Mouse (Mus musculus) MEL (cell line): ENCODE measurements around the gene Sepsecs.

Experiments used
- CHD1 ChIP-seq: IDR thresholded peaks from 2 replicates; pipeline ENCODE4 v1.6.1; 2012; ENCODE audit warnings: low read depth, mild to moderate bottlenecking, inconsistent platforms, low read length, improper control_type of control experiment
- CTCF ChIP-seq, 3 experiments: IDR thresholded peaks in 2 of 3; conservative IDR thresholded peaks in 1 of 3; 2 replicates each; pipeline ENCODE4 v1.5.1; 2011 to 2012; ENCODE audit warnings: low read length in 3 of 3, low read depth in 2 of 3, mild to moderate bottlenecking in 2 of 3, improper control_type of control experiment in 1 of 3, inconsistent platforms in 1 of 3, mixed read lengths in 1 of 3, moderate library complexity in 1 of 3; ENCODE audit not compliant: control insufficient read depth in 1 of 3, insufficient read depth in 1 of 3, poor library complexity in 1 of 3, severe bottlenecking in 1 of 3
- ETS1 ChIP-seq: IDR thresholded peaks from 2 replicates; pipeline ENCODE4 v1.6.1; 2012; ENCODE audit warnings: low read depth, mild to moderate bottlenecking, inconsistent platforms, low read length, improper control_type of control experiment, moderate library complexity
- GATA1 ChIP-seq: IDR thresholded peaks from 2 replicates; pipeline ENCODE4 v1.6.1; 2011; ENCODE audit warnings: low read depth, low read length, improper control_type of control experiment
- MYC ChIP-seq: IDR thresholded peaks from 2 replicates; pipeline ENCODE4 v1.6.1; 2011; ENCODE audit warnings: low read depth, mild to moderate bottlenecking, low read length, improper control_type of control experiment, moderate library complexity
- NRF1 ChIP-seq: IDR thresholded peaks from 2 replicates; pipeline ENCODE4 v1.6.1; 2014; ENCODE audit warnings: low read depth, mild to moderate bottlenecking, inconsistent platforms, low read length, improper control_type of control experiment, moderate library complexity; ENCODE audit not compliant: poor library complexity, insufficient read depth, severe bottlenecking
- POLR2A ChIP-seq, 2 experiments: IDR thresholded peaks; 2 replicates each; pipeline ENCODE4 v1.6.1; 2011 to 2012; ENCODE audit warnings: low read length in 2 of 2, mild to moderate bottlenecking in 2 of 2, control low read depth in 1 of 2, improper control_type of control experiment in 1 of 2, low read depth in 1 of 2, moderate library complexity in 1 of 2; ENCODE audit not compliant: control insufficient read depth in 1 of 2, insufficient read depth in 1 of 2, poor library complexity in 1 of 2
- POLR2AphosphoS5 ChIP-seq: IDR thresholded peaks from 2 replicates; pipeline ENCODE4 v1.6.1; 2012; ENCODE audit warnings: low read depth, borderline replicate concordance, mild to moderate bottlenecking, inconsistent platforms, low read length, moderate library complexity, mixed read lengths
- RCOR1 ChIP-seq: IDR thresholded peaks from 2 replicates; pipeline ENCODE4 v1.6.1; 2012; ENCODE audit warnings: low read depth, mild to moderate bottlenecking, inconsistent platforms, low read length, improper control_type of control experiment
- SIN3A ChIP-seq: IDR thresholded peaks from 2 replicates; pipeline ENCODE4 v1.6.1; 2012; ENCODE audit warnings: low read length, improper control_type of control experiment, inconsistent platforms
- USF2 ChIP-seq, 2 experiments: IDR thresholded peaks; 2 replicates each; pipeline ENCODE4 v1.6.1; 2011 to 2012; ENCODE audit warnings: improper control_type of control experiment in 2 of 2, low read length in 2 of 2, borderline replicate concordance in 1 of 2, inconsistent platforms in 1 of 2, low read depth in 1 of 2, mild to moderate bottlenecking in 1 of 2; ENCODE audit not compliant: insufficient read depth in 1 of 2
- ZC3H11A ChIP-seq: IDR thresholded peaks from 2 replicates; pipeline ENCODE4 v1.6.1; 2012; ENCODE audit warnings: low read depth, mild to moderate bottlenecking, inconsistent platforms, low read length, improper control_type of control experiment
- ZNF384 ChIP-seq: IDR thresholded peaks from 2 replicates; pipeline ENCODE4 v1.6.1; 2012; ENCODE audit warnings: low read depth, mild to moderate bottlenecking, inconsistent platforms, low read length, improper control_type of control experiment

DNA sequence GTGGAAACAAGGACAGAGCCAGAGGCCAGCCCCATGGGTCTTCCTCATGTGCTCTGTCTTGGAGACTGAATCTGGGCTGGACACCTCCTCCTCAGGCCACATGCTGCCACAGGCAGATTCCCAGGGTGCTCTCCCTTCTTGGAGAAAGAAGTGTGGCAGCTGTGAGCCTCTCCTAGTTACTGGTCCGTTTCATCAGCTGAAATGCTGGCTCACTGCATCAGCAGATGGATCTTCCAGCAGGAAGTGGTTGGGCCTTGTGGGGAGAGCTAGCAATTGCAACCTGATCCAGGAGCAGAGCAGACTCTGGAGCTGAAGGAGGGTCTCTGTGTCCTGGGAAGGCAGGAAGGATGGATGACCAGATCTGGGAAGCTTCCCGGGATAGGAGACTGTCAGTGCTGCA is 53.0 kb downstream of the Sepsecs start:
- TF ChIP-seq CTCF (IDR thresholded peaks at IDR 0.05 in 2 of 3, conservative IDR thresholded peaks at IDR 0.05 in 1 of 3; ENCODE audit: control insufficient read depth in 1 of 3, insufficient read depth in 1 of 3, low read depth in 2 of 3, low read length in 3 of 3, poor library complexity in 1 of 3, severe bottlenecking in 1 of 3) = no peak
- TF ChIP-seq GATA1 = no peak
- TF ChIP-seq ZNF384 = no peak
- no peak for TF ChIP-seq RCOR1
- TF ChIP-seq POLR2A (IDR thresholded peaks at IDR 0.05; ENCODE audit: control insufficient read depth in 1 of 2, insufficient read depth in 1 of 2, low read depth in 1 of 2, low read length in 2 of 2, poor library complexity in 1 of 2) = no peak
- no peak for TF ChIP-seq ETS1
- no peak for TF ChIP-seq CHD1
- TF ChIP-seq ZC3H11A = no peak
- no peak for TF ChIP-seq SIN3A
- TF ChIP-seq USF2 (IDR thresholded peaks at IDR 0.05; ENCODE audit: borderline replicate concordance in 1 of 2, insufficient read depth in 1 of 2, low read depth in 1 of 2, low read length in 2 of 2) = no peak
- no peak for TF ChIP-seq MYC
- TF ChIP-seq POLR2AphosphoS5 = no peak
- TF ChIP-seq NRF1 = no peak
